Mouse (Mus musculus): ENCODE measurements around the gene Usp53.

DNA sequence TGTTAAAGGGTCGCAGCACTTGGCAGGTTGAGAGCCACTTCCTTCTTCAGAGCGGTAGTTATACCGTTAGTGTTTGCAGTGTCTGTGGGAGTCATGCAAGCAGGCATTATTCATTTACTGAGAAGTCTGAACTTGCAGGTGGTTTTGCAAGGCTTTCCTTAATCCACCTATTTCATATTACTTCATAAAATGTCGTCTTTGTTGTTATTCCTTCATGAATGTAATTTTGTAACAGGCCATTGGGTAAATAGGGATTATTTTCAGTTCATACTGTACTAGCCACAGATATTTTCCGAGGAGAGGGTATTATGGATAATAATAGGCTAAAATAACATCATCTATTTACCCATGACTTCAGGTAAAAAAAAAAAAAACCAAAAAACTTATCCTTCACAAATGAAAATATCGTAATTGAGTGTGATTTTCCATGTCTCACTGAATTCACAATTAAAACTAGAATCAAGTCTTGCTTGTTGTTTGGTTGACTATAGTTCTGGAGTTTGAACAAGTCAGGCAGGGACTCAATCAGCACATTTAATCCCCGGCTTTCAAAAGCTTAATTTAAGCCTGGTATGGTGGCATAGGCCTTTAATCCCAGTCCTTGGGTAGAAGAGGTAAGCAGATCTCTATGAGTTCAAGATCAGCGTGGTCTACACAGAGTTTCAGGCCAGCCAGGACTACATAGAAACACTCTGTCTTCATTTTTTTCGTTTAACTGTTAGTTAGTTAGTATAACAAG, 40.4 kb upstream of the Usp53 start:
- TF ChIP-seq CTCF (IDR thresholded peaks at IDR 0.05; ENCODE audit: control insufficient read depth, insufficient read depth, insufficient replicate concordance, low read depth, low read length), result no peak
- no peak for TF ChIP-seq POLR2A (IDR thresholded peaks at IDR 0.05; ENCODE audit: control insufficient read depth, low read depth, low read length)
